18 mouse cellular contexts compared by ENCODE assay signal in the genomic region with DNA sequence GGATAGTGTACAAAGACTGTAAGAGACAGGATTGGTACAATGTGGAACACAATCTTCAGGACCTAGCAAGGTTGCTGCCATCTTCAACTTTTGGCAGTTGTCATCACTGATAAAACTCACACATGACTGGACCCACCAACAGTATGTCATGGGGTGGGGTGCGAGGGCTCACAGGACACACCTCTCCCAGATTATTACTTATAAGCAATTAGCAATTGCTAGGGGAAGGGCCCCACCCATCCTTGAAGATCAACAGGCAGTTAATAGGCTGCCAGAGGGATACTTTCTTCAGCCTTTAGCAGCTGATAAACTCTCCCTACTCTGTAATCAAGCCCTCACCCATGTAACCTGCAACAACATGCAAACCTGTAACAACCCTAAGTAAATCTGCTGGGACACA.
"Had no signal": no experiment of that assay in that cellular context is flagged by ENCODE, and none has a peak within 500 bp of the region (broad histone marks: within the 10 kb centered on the region; RNA-seq: fewer than 3 reads in every experiment).

No protein-coding gene starts in this region.

- H3K4me1 ChIP-seq: lung, embryonic 15.5 days; midbrain, embryonic 12.5 days; midbrain, embryonic 15.5 days; neural tube, embryonic 13.5 days; stomach, embryonic 15.5 days had no signal

- H3K4me2 ChIP-seq: lung, embryonic 15.5 days; midbrain, embryonic 12.5 days; midbrain, embryonic 15.5 days; neural tube, embryonic 13.5 days; stomach, embryonic 15.5 days had no signal

- H3K27me3 ChIP-seq: lung, embryonic 15.5 days; midbrain, embryonic 12.5 days; midbrain, embryonic 15.5 days; neural tube, embryonic 13.5 days; stomach, embryonic 15.5 days had no signal

- H3K9me3 ChIP-seq: lung, embryonic 15.5 days; midbrain, embryonic 12.5 days; midbrain, embryonic 15.5 days; neural tube, embryonic 13.5 days; stomach, embryonic 15.5 days had no signal

- H3K27ac ChIP-seq: layer of hippocampus, adult 2 months; lung, embryonic 15.5 days; midbrain, embryonic 12.5 days; midbrain, embryonic 15.5 days; neural tube, embryonic 13.5 days; stomach, embryonic 15.5 days had no signal

- H3K4me3 ChIP-seq: layer of hippocampus, adult 2 months; lung, embryonic 15.5 days; midbrain, embryonic 12.5 days; midbrain, embryonic 15.5 days; neural tube, embryonic 13.5 days; stomach, embryonic 15.5 days had no signal

- H3K9ac ChIP-seq: lung, embryonic 15.5 days; midbrain, embryonic 12.5 days; midbrain, embryonic 15.5 days; neural tube, embryonic 13.5 days; stomach, embryonic 15.5 days had no signal

- DNase-seq: kidney, adult 18-20 months; kidney, adult 9 months; kidney, postnatal 14 days; layer of hippocampus, adult 9-11 months; lung, adult 18-20 months; lung, postnatal 10 days; lung, postnatal 36 days; retina, postnatal 1 day; right cerebral cortex, postnatal 25 days; spleen, adult 18-20 months; thymus, postnatal 25 days had no signal

- ATAC-seq: intestine, embryonic 16.5 days had no signal

- H3K36me3 ChIP-seq: midbrain, embryonic 12.5 days; midbrain, embryonic 15.5 days; stomach, embryonic 15.5 days had no signal
